Mouse (Mus musculus): ENCODE measurements around the gene Atl1. TPM values are rescaled to one million over a fixed set of nuclear protein-coding genes. Genes with fewer than 3 reads are reported as not detected.

Atl1 gene
- polyA plus RNA-seq, 1 experiment from 2014 or later = 3.9 TPM

DNA sequence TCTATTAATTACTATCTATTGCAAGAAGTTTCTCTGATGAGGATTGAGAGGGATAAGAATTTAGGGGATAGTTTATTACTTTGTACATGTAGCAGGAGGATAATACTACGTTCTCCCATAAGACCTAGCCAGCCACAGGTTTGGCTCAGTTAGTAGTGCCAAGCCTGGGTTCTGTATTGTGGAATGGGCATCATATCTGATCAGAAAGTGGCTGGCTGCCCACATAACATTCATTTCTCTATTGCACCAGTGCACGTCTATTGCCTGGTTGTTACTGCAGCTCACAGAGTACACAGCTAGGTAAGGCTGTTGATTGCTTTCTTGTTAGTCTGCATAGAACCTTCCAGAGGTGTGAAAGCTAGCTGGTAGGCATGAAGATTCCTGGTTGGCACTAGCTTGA, 25.5 kb downstream of the Atl1 start:
- ATAC-seq (ENCODE audit: low read depth) = no peak
- no peak overlapping the region for H3K4me3 ChIP-seq (ENCODE audit: low read length)
- no peaks in the 10 kb centered on the region for H3K9me3 ChIP-seq (ENCODE audit: control insufficient read depth, low read length)
- no peaks in the 10 kb centered on the region for H3K27me3 ChIP-seq (ENCODE audit: control insufficient read depth, insufficient read depth, low read depth, low read length)
- H3K36me3 ChIP-seq (ENCODE audit: control insufficient read depth, insufficient read depth, low read length) = no peaks in the 10 kb centered on the region
- WGBS = 80% methylated on average over 2 of the region's 2 CpGs
- H3K27ac ChIP-seq (ENCODE audit: low read length) = no peak overlapping the region
- no peaks in the 10 kb centered on the region for H3K4me1 ChIP-seq (replicated peaks; ENCODE audit: control insufficient read depth, insufficient read depth, low read length)
- no peak overlapping the region for H3K9ac ChIP-seq (ENCODE audit: low read length)
- no peak overlapping the region for H3K4me2 ChIP-seq (ENCODE audit: low read depth, low read length)

GRCm38 (mm10) chr12:69922099-69922498, 29.7 kb downstream of the Atl1 start:
- Histone ChIP-seq H3K36me3 (ENCODE audit: control insufficient read depth, insufficient read depth, low read length) (no peaks in the 10 kb centered on the region), H3K4me2 (ENCODE audit: low read depth, low read length) (no peak overlapping the region)
- WGBS = 65% methylated on average over 1 of the region's 1 CpGs

DNA sequence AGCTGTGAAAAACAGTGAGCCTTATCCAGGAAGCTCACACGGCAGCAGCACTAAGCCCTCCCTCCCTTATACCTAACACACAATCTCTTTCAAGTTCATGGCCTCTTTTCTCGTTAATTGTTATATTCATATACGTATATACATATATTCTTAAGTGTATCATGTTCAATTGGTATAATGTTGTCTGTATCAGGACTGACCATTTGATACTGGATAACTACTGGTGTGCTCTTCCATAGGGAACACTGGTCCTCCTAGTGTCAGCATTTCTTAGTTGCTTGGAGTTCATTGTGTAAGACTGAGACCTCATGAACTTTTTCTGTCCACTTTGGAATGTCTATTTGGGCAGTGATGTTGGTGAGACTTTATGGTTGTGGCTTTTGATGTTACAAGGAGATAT, 30.7 kb downstream of the Atl1 start:
- H3K4me1 ChIP-seq (replicated peaks; ENCODE audit: control insufficient read depth, insufficient read depth, low read length) = no peaks in the 10 kb centered on the region
- no peak overlapping the region for H3K4me2 ChIP-seq (ENCODE audit: low read depth, low read length)
- no peak overlapping the region for H3K9ac ChIP-seq (ENCODE audit: low read length)
- ATAC-seq (ENCODE audit: low read depth) = no peak
- H3K27me3 ChIP-seq (ENCODE audit: control insufficient read depth, insufficient read depth, low read depth, low read length) = no peaks in the 10 kb centered on the region
- no peak overlapping the region for H3K4me3 ChIP-seq (ENCODE audit: low read length)
- H3K27ac ChIP-seq (ENCODE audit: low read length) = no peak overlapping the region
- no peaks in the 10 kb centered on the region for H3K9me3 ChIP-seq (ENCODE audit: control insufficient read depth, low read length)
- WGBS = 68% methylated on average over 3 of the region's 3 CpGs
- no peaks in the 10 kb centered on the region for H3K36me3 ChIP-seq (ENCODE audit: control insufficient read depth, insufficient read depth, low read length)

More at GRCm38 (mm10) chr12:69922099-69922498, 29.7 kb downstream of the Atl1 start:
- Histone ChIP-seq H3K27ac (ENCODE audit: low read length) (no peak overlapping the region), H3K27me3 (ENCODE audit: control insufficient read depth, insufficient read depth, low read depth, low read length) (no peaks in the 10 kb centered on the region), H3K9me3 (ENCODE audit: control insufficient read depth, low read length) (no peaks in the 10 kb centered on the region), H3K4me1 (replicated peaks; ENCODE audit: control insufficient read depth, insufficient read depth, low read length) (no peaks in the 10 kb centered on the region), H3K4me3 (ENCODE audit: low read length) (no peak overlapping the region), H3K9ac (ENCODE audit: low read length) (no peak overlapping the region)
- no peak for ATAC-seq (ENCODE audit: low read depth)

GRCm38 (mm10) chr12:69923603-69924002, 31.2 kb downstream of the Atl1 start:
- H3K4me3 ChIP-seq (ENCODE audit: low read length) = no peak overlapping the region
- ATAC-seq (ENCODE audit: low read depth) = no peak
- no peak overlapping the region for H3K4me2 ChIP-seq (ENCODE audit: low read depth, low read length)
- no peaks in the 10 kb centered on the region for H3K4me1 ChIP-seq (replicated peaks; ENCODE audit: control insufficient read depth, insufficient read depth, low read length)
- 51% methylated on average over 3 of the region's 3 CpGs for WGBS
- no peak overlapping the region for H3K27ac ChIP-seq (ENCODE audit: low read length)
- H3K36me3 ChIP-seq (ENCODE audit: control insufficient read depth, insufficient read depth, low read length) = no peaks in the 10 kb centered on the region
- H3K9me3 ChIP-seq (ENCODE audit: control insufficient read depth, low read length) = no peaks in the 10 kb centered on the region
- H3K27me3 ChIP-seq (ENCODE audit: control insufficient read depth, insufficient read depth, low read depth, low read length) = no peaks in the 10 kb centered on the region
- H3K9ac ChIP-seq (ENCODE audit: low read length) = no peak overlapping the region

GRCm38 (mm10) chr12:69924012-69924411, 31.6 kb downstream of the Atl1 start:
- Histone ChIP-seq H3K9me3 (ENCODE audit: control insufficient read depth, low read length) (no peaks in the 10 kb centered on the region), H3K4me1 (replicated peaks; ENCODE audit: control insufficient read depth, insufficient read depth, low read length) (no peaks in the 10 kb centered on the region), H3K27ac (ENCODE audit: low read length) (no peak overlapping the region), H3K9ac (ENCODE audit: low read length) (no peak overlapping the region), H3K4me3 (ENCODE audit: low read length) (no peak overlapping the region), H3K4me2 (ENCODE audit: low read depth, low read length) (no peak overlapping the region), H3K36me3 (ENCODE audit: control insufficient read depth, insufficient read depth, low read length) (no peaks in the 10 kb centered on the region), H3K27me3 (ENCODE audit: control insufficient read depth, insufficient read depth, low read depth, low read length) (no peaks in the 10 kb centered on the region)
- no peak for ATAC-seq (ENCODE audit: low read depth)
- WGBS = 7% methylated on average over 5 of the region's 5 CpGs

- no peaks in the 10 kb centered on the region for H3K36me3 ChIP-seq (ENCODE audit: control insufficient read depth, insufficient read depth, low read length)
- H3K4me3 ChIP-seq (ENCODE audit: low read length) = no peak overlapping the region
- no peak overlapping the region for H3K4me2 ChIP-seq (ENCODE audit: low read depth, low read length)
- ATAC-seq (ENCODE audit: low read depth) = no peak
- H3K9me3 ChIP-seq (ENCODE audit: control insufficient read depth, low read length) = no peaks in the 10 kb centered on the region
- H3K27me3 ChIP-seq (ENCODE audit: control insufficient read depth, insufficient read depth, low read depth, low read length) = no peaks in the 10 kb centered on the region
- no peak overlapping the region for H3K27ac ChIP-seq (ENCODE audit: low read length)
- no peaks in the 10 kb centered on the region for H3K4me1 ChIP-seq (replicated peaks; ENCODE audit: control insufficient read depth, insufficient read depth, low read length)
- WGBS = 40% methylated on average over 7 of the region's 7 CpGs
- H3K9ac ChIP-seq (ENCODE audit: low read length) = no peak overlapping the region
These were observed 34.3 kb downstream of the Atl1 start for GRCm38 (mm10) chr12:69926716-69927115.

GRCm38 (mm10) chr12:69937731-69938130, 45.3 kb downstream of the Atl1 start:
- ATAC-seq (ENCODE audit: low read depth) = no peak
- Histone ChIP-seq H3K27ac (ENCODE audit: low read length) (no peak overlapping the region), H3K36me3 (ENCODE audit: control insufficient read depth, insufficient read depth, low read length) (peaks cover 2% of the 10 kb centered on the region; the same call in 1 of the 2 replicates), H3K4me3 (ENCODE audit: low read length) (no peak overlapping the region), H3K4me1 (replicated peaks; ENCODE audit: control insufficient read depth, insufficient read depth, low read length) (no peaks in the 10 kb centered on the region; the same call in 1 of the 2 replicates), H3K9me3 (ENCODE audit: control insufficient read depth, low read length) (peaks cover 3% of the 10 kb centered on the region; the same call in 1 of the 2 replicates), H3K27me3 (ENCODE audit: control insufficient read depth, insufficient read depth, low read depth, low read length) (no peaks in the 10 kb centered on the region), H3K9ac (ENCODE audit: low read length) (no peak overlapping the region), H3K4me2 (ENCODE audit: low read depth, low read length) (no peak overlapping the region)
- WGBS = 74% methylated on average over 5 of the region's 5 CpGs

- WGBS = 48% methylated on average over 2 of the region's 2 CpGs
These were observed 46.9 kb downstream of the Atl1 start for GRCm38 (mm10) chr12:69939291-69939690.

DNA sequence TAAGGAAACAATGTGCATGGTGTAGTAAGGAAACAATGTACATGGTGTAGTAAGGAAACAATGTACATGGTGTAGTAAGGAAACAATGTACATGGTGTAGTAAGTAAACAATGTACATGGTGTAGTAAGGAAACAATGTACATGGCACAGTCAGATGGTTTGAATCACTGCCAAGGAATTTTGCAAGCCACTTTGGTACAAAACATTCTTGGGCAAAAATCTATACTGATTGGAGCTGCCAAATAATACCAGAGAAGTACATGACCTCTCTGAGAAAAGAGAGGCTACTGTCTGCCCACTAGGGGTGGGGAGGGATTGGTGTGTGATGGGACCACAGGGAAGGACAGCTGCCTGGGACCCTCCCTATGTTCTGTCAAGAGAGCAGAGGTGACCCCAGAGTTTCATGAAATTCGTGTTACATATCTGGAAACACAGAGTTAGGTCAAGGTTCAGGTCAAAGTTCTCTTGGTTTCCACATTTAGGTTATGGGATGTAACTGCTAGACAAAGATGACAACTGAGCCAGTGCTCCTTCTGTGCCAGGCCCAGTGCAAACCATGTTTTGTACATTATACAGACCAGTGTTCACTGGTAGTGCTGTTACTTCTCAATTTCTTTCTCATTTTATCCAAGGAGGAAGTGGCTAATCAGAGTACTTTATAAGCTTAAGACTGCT, 49.4 kb downstream of the Atl1 start:
- H3K27ac ChIP-seq (ENCODE audit: low read length) = no peak overlapping the region
- H3K4me3 ChIP-seq (ENCODE audit: low read length) = no peak overlapping the region
- no peak overlapping the region for H3K9ac ChIP-seq (ENCODE audit: low read length)
- no peaks in the 10 kb centered on the region; the same call in 1 of the 2 replicates for H3K4me1 ChIP-seq (replicated peaks; ENCODE audit: control insufficient read depth, insufficient read depth, low read length)
- H3K36me3 ChIP-seq (ENCODE audit: control insufficient read depth, insufficient read depth, low read length) = peaks cover 2% of the 10 kb centered on the region; the same call in 1 of the 2 replicates
- peaks cover 3% of the 10 kb centered on the region; the same call in 1 of the 2 replicates for H3K9me3 ChIP-seq (ENCODE audit: control insufficient read depth, low read length)
- H3K4me2 ChIP-seq (ENCODE audit: low read depth, low read length) = no peak overlapping the region
- WGBS = 35% methylated on average over 1 of the region's 1 CpGs
- no peaks in the 10 kb centered on the region for H3K27me3 ChIP-seq (ENCODE audit: control insufficient read depth, insufficient read depth, low read depth, low read length)
- ATAC-seq (ENCODE audit: low read depth) = no peak

More at GRCm38 (mm10) chr12:69939291-69939690, 46.9 kb downstream of the Atl1 start:
- H3K4me1 ChIP-seq (replicated peaks; ENCODE audit: control insufficient read depth, insufficient read depth, low read length) = no peaks in the 10 kb centered on the region; the same call in 1 of the 2 replicates
- no peaks in the 10 kb centered on the region for H3K27me3 ChIP-seq (ENCODE audit: control insufficient read depth, insufficient read depth, low read depth, low read length)
- no peak overlapping the region for H3K4me3 ChIP-seq (ENCODE audit: low read length)
- H3K9ac ChIP-seq (ENCODE audit: low read length) = no peak overlapping the region
- H3K4me2 ChIP-seq (ENCODE audit: low read depth, low read length) = no peak overlapping the region
- no peak overlapping the region for H3K27ac ChIP-seq (ENCODE audit: low read length)
- H3K9me3 ChIP-seq (ENCODE audit: control insufficient read depth, low read length) = peaks cover 3% of the 10 kb centered on the region; the same call in 1 of the 2 replicates
- ATAC-seq (ENCODE audit: low read depth) = no peak
- H3K36me3 ChIP-seq (ENCODE audit: control insufficient read depth, insufficient read depth, low read length) = peaks cover 2% of the 10 kb centered on the region; the same call in 1 of the 2 replicates

All from lung, embryonic 16.5 days (tissue).